Mouse (Mus musculus): Measurements from ENCODE around the gene Pwp1.

DNA sequence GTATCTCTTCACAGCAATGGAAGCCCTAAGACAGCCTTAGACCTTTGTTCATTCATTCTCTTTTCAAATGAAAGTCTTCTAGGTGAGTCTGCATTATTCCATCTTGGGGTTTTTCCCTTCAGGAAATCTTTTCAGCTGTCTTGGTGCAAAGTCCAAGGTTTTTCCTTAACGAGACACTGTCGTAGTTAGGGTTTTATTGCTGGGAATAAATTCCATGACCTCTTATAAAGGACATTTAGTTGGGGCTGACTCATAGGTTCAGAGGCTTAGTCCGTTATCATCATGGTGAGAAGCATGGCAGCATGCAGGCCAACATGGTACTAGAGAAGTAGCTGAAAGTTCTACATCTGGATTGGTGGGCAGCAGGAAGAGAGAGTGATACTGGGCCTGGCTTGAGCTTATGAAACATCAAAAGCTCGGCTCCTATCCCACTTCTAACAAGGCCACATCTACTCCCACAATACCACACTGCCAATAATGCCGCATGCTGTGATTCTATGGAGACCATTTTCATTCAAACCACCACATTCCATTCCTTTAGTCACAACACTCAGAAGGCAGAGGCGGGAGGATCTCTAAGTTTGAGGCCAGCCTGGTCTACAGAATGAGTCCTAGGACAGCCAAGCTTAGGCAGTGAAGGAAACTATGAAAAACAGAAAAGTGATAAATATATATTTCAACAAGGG is 107.1 kb downstream of the Pwp1 start:
- TF ChIP-seq CTCF (IDR thresholded peaks at IDR 0.05; ENCODE audit: insufficient read depth, low read length) = no peak
- no peak for TF ChIP-seq POLR2A (IDR thresholded peaks at IDR 0.05; ENCODE audit: borderline replicate concordance, extremely low read depth, low read depth, low read length)
